Mouse (Mus musculus) naive thymus-derived CD4-positive, alpha-beta T cell, adult 2 months (primary cell): Measurements from ENCODE around the gene Plcd3.
A peak's percentile ranks its signal among the peaks of the same experiment; 100 is the strongest.

Experiments used
- DNase-seq: peaks from one replicate; pipeline ENCODE4 v3.0.0-alpha.2; 2011; ENCODE audit warnings: low read depth

Plcd3 gene

DNA sequence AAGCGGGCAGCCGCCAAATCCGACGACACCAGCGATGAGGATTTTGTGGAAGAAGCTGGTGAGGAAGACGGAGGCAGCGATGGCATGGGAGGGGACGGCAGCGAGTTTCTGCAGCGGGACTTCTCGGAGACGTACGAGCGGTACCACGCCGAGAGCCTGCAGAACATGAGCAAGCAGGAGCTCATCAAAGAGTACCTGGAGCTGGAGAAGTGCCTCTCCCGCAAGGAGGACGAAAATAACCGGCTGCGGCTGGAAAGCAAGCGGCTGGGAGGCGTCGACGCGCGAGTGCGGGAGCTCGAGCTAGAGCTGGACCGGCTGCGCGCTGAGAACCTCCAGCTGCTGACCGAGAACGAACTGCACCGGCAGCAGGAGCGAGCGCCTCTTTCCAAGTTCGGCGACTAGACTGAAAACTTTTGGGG is 16.1 kb upstream of the Plcd3 start:
- peak; percentile 61 for DNase-seq

DNA sequence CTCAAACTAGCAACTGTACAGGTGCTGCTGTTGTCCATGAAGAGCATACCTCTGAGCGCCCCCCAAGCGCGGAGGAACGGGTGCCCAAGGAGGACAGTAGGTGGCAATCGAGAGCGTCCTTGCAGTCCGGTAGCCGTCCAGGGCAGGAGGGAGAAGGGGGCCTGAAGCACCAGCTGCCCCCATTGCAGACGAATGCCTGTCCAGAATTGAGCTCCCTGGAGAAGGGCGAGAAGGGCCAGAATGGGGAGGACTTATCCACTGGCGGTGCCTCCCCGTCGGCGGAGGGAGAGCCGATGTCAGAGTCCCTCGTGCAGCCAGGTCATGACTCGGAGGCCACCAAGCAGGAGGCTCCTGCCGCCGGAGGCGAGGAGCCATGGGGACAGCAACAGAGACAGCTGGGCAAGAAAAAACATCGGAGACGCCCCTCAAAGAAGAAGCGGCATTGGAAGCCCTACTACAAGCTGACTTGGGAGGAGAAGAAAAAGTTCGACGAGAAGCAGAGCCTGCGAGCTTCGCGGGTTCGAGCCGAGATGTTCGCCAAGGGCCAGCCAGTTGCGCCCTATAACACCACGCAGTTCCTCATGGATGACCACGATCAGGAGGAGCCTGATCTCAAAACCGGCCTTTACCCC is 15.6 kb upstream of the Plcd3 start:
- peak; percentile 72 for DNase-seq

DNA sequence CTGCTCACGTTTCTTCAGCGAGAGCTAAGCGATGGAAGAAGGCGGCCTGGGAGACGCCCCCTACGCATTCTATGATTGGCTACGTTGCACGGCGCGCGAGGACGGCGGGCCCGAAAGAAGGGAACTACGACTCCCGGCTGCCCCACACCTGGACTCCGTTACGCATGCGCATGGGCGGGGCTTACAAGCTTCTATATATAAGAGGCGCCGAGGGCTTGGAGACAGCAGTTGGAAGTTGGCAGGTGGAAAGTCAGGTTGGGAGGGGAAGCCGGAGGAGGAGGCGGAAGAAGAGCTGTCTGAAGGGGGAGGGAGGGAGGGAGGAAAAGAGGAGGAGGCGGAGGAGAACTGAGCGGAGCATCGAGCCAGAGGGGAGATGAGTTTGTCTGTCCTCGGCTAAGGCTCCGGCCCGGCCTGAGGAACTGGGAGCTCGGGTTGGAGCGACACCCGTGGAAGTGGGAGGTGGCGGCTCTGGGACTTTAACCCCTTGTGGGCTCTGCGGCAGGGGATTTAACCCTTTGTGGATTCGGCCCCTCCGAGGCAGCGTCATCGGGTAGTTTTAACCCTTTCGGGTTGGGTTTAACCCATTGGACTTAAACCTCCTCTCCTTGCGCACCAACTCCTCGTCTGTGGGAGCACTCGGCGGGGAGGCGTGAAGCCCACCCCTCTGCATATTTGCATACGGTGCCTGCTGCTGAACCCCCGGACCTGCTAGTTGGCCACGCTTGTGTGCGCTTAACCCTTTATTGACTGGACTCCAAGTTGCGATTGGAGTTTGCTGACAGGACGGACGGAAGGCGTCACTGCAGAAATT is 14.8 kb upstream of the Plcd3 start, which contains the start of gene Hexim1:
Gene Hexim1, plus strand, starts transcription at position 224 of the 811 bp plus-strand sequence.
- DNase-seq = peak; percentile 100

DNA sequence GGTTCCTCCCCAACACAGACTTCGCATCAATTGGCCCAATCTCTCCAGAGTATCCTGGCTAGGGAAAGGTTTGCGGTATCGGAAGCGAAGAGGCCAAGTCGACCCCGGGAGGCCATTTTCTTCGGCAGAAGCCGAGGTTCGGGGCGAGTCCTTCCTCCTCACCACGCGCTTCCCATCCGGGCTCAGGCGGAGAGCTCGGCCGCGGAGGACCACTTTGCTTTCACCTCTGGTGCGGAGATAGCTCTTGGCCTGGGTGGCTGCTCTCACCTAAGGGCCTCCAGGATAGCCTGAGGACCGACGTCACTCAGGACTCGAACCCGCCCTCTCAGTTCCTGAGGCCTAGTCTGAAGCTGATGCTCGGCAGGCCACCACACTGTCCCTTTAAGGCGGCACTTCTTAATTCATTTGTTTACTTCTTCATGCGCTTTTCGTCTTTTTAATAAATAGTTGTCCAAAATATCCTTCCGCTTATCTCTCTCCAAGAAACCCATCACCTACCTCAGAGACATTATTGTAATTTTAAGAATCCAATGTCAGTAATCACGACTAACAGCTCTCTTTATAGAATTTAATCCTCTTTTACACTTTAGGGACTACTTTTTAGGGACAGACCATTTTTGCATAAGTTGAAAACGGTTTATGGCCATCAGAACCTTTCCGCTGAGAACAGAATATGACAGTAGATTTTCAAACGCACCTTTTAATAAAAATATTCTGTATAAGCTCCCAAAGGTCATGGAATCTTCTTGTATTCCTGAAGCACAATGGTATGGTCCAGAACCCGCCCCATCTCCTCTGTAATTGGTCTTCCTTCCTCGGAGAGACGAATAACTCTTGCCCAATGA is 13.9 kb upstream of the Plcd3 start:
- no peak for DNase-seq

DNA sequence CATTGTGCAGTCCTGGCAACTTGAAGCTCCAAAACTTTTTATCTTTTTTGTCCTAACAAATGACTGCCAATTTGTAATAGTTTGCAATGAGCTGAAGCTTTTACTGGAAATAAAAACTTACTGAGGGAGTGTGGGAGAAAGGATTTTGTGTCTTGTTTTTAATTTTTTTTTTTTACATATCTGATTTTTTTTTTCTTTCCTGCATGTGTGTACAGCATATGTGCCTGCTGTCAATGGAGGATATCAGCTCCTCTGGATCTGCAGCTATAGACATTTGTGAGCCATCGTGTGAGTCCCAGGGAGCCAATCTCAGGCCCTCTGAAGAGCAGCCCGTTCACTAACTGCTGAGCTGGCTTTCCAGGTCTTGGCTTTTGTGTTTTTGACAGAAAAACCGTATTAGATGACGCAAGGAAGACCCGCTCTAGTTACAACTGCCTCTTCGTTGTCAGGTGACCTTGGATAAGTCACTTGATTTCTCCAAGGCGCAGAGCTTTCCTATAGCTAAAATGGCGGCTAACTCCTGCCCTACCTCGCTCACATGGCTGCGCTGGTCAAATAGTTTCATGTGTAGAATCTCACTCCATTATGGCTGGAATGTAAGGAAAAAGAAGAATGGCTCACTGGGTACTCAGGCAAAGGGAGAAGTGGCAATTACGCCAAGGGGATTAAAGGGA is 12.9 kb upstream of the Plcd3 start:
- DNase-seq = peak; percentile 42

DNA sequence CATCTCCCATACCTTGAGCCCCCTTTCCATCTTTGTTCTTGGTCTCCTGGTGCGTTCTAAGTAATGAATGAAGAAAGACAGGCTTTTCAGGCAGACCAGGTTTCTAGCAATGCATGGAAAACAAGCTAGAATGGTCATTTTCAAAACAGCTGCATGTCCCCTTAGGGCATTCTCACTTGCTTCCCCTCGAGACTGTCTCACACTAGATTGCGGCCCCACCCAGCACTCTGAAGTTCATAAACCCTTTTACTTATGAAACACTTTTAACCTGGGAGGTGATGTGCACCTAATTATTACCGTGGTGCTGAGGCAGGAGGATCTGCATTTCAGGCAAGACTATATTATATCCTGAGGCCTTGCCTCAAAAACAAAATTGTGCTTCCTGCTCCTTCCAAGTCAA is 12.3 kb upstream of the Plcd3 start:
- no peak for DNase-seq

DNA sequence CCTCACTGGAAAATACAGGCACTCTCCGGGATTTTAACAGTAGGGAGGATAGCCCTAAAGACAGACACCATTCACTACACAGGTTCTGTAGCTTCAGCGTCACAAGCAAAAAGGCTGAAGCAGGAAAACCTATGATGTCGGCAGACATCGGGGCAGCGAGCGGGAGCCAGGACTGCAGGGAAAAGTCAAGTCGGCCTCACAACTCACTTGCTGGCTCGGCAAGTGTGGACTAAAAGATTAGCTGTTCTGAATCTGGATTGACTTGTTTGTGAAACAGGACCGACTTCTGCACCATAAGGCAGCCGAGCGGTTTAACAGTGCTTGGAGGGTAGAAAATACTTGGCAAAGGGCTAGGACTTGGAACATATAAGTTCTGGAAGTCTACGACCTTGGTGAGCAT is 11.5 kb upstream of the Plcd3 start:
- DNase-seq = no peak

DNA sequence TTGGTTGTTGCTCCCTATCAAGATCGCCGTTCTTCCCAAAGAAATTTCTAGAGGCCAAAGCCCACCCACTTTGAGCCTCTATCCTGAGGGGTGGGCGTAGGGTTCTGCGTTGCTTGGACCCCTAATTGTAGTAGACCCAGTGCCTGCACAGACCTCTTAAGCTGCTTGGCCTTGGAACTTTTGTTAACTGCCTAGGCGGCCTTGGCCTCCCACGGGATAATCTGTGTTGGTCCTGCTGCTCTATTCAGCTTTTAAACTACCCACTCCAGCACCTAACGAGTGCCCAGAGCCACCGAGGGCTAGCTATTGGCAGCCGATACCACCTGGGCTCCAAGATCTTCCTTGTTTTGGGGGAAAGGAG is 11.1 kb upstream of the Plcd3 start:
- no peak for DNase-seq

DNA sequence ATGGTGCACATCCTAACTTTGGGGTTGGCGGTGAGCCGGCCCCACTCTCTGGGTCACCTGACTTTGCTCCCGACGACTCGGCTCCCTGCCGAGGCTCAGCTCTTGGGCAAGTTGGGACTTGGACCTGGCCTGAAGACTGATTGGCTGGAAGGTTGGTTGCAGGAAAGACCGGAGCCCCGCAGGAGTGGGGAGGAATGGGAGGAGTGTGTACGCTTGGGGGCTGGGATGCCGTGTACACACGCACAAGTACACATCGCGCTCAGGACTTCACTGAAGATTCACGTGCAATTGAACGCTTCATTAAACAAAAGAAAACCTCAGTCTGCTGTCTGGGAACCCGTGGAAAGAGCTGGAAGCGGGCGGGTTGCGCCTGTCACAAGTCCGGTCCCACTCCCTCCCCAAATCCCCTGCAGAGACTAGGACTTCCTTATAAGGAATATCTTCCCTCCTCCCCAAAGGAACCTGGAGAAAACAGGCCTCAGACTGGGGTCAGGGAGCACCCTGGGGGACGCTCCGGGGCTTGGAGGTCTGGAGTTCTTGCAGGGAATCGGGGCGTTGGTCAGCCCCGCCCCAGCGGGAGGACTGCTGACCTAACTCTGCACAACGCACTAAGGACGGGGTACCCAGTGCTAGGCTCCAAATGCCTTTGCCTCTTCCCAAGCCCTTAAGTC is 10.6 kb upstream of the Plcd3 start:
- DNase-seq = no peak

DNA sequence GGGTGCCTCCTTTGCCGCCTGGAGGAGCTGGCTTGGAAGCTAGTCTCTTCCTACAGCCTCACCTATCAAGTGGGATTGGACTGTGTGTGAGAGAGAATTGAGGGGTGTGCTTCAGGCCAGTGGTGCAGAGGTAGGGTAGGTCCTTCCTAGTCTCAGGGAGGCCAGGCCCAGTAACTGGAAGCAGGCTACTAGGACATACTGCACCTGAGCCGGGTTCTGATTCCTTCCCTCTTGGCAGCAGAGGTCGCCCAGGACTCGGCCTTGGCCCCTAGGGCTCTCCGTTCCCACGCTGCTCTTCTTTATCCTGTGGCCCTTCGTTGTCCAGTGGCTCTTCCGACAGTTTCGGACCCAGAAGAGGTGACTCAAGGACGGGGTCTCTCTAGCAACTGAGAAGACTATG is 9.8 kb upstream of the Plcd3 start:
- no peak for DNase-seq

DNA sequence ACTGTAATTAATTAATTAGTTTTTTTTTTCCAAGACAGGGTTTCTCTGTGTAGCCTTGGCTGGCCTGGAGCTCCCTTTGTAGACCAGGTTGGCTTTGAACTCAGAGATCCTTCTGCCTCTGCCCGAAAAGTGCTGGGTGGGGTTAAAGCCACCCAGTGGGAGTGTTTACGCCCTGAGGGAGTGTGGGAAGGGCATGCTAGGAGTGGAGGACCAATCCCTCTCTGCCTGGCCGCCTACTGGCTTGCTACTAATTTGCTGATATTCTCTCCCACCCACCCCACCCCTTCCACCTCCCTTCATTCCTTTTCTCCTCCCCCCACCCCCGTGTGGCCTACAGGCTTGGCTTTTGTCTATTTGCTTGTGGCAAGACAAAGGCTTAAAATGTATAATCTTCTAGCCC is 4.9 kb upstream of the Plcd3 start:
- DNase-seq = no peak

DNA sequence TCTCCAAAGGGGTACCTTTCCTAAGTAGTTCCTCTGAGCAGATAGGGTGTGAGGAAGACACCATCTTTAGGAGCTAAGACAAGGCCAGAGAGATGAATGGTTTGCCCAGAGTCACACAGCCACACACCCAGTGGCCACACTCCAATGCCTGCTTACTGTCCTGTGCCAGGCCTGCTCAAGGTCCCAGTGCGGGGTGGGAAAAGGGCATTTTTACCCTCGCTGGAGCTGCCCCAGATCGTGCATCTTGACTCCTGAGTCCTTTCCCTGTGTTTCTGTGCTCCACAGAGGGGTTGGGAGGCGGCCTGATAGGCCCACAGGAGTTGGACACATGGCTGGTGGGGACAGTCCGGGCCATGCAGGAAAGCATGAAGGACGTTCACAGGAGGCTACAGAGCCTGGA is 4.4 kb upstream of the Plcd3 start:
- no peak for DNase-seq

DNA sequence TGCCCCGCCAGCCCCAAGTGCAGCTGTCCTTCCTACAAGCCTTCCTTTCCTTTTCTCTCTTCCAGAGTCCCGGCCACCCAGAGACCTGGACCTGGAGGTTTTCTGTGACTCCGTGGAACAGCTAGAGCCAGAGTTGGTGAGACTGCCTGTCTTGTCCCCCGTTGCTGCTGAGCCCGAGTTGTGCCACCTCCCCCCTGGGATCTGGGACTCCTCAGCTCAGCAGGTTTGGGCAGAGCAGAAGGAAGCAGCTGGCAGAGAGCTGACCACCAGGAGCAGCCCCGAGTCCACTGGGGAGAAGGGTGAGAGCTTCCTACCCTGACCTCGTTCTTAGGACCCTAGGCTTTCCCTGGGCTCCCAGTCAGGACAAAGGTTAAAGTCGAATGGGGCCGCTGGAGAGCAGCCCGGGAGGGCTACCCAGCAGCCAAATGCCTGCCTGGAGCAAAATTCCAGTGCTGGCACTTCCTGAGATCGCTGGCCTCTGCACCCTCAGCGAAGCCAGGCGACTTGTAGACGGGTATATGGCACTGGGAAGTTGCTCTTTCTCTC is 3.8 kb upstream of the Plcd3 start:
- DNase-seq = no peak

DNA sequence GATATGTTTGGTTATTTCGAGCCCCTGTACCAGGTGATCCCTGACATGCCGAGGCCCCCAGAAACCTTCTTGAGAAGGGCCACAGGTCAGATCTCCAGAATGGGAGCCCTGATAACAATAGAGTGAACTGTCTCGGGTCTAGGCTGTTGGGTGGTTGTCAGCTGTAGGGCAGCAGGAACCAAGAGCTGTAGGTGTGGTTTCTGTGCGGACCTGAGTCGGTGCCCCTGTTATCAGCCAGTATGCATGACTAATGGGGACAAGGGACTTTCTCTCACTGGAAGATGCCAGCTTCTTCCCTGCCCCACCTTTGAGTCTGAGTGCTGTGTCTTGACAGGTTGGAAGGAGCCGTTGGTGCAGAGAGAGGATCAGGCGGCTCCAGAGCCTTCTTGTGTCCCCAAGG is 3.0 kb upstream of the Plcd3 start:
- no peak for DNase-seq

DNA sequence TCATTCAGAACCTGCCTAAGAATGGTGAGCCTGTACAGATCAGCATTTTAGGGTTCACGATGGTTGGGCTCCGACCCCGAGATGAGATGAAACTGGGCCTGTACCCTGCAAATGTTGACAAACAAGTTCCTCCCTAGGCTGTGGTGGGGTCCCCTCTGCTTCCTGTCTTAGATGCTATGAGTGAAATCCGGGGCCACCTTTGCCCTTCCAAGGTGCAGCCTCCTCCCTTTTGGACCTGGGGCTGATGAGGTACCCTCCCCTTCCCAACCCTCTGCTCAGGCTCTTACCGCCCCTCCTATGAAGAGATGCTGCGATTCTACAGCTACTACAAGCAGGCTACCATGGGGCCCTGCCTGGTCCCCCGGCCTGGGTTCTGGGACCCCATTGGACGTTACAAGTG is 2.2 kb upstream of the Plcd3 start:
- DNase-seq = no peak

DNA sequence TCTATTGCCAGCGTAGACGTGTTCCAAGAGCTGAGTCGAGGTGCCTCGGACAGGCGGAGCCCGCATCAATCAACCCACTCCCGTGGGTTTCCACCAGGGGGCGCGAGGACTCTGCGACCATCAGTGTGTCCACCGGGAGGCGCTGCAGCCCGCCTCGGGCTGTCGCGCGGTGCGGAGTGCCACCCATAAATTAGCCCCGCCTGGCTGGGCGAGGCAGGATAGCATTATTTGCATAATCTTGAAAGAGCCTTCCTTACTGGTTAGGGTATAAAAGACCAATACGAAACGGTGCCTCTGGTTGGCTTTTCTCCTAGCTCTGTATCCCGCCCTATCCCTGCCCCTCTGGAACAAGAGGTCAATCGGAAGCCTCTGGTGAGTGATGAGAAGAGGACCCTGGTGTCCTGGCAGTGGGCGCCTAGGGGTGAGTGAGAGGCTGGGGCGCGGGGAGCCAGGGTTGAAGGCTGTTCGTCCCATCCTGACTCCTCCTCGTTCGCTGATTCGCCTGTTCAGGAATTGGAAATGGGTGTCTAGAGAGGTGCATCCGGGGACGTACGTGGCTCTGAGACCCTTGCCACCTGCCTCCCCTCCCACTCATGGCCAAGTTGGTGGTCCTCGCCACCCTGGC is 1.4 kb upstream of the Plcd3 start:
- DNase-seq = peak; percentile 99

DNA sequence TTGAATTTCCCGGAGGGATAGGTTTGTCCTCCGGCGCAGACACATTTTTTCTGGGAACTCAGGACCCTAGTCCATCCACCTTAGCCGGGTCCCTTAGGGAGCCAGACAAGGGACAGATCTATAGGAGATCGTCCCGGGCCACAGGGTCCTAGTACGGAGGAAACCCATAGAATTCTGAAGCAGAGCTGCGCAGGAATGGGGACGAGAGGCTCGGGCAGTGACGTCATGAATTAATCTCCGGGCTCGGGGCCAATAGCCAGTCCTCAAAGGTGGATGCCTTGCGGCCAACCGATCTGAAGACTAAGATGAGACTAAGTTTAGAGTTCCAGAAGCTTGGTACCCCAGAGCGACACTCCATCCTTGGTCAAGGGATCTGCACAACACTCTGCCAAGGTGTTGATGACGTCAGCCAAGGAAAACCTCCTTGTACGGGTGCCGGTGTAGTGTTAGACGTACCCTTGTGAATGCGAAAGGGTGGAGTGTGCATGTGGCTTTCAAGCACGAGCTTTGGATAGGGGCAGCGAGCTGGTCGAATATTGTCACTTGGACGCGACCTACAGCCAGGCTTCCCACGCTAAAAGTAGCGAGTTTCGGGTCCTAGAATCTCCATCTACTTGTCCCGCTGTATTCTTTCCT is 526 bp upstream of the Plcd3 start:
- DNase-seq = peak; percentile 72

DNA sequence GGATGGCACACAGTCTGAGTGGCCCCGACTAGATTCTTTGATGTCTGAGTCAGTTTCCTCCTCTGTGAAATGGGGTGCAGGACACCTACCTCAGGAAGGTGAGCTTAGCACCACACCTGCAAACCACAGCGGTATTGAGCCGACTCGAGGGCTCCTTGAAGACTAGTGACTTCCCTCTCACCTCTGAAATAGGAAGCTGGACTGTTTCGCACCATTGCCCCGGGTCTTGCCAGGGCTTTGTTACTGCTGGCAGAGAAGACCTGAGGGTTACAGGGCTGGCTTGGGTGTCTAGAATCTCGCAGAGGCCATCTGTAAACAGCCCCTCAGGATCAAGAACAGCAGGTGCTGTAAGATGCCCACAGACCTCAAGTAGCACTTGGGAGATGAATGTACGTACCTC is 1.1 kb downstream of the Plcd3 start:
- DNase-seq = no peak

DNA sequence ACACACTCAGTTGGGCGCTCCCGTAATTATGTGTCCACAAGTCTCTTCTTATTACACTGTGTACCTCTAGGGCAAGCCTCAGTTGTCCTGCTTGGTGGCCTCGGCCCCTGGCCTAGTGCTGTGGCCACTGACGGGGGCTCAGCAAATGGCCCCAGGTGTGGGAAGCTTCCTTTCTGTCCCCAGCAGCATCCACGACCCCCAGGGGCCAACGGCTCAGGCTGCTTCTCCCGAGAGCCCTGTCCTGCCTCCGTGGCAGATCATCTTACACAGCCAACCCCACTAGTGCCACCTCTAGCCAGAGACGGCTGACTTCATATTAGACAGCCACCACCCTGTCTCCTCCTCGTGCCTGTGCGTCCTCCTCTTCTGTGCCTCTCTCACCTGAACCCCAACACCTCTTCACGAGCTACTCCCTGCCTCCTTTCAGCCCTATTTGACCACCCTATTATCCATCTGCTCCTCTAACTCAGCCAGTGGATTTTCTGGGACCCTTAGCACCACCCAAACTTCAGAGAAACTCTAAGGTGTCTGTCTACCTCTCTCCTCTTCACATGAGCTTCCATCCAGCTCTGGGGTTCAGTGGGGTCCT is 2.0 kb downstream of the Plcd3 start:
- DNase-seq = no peak

DNA sequence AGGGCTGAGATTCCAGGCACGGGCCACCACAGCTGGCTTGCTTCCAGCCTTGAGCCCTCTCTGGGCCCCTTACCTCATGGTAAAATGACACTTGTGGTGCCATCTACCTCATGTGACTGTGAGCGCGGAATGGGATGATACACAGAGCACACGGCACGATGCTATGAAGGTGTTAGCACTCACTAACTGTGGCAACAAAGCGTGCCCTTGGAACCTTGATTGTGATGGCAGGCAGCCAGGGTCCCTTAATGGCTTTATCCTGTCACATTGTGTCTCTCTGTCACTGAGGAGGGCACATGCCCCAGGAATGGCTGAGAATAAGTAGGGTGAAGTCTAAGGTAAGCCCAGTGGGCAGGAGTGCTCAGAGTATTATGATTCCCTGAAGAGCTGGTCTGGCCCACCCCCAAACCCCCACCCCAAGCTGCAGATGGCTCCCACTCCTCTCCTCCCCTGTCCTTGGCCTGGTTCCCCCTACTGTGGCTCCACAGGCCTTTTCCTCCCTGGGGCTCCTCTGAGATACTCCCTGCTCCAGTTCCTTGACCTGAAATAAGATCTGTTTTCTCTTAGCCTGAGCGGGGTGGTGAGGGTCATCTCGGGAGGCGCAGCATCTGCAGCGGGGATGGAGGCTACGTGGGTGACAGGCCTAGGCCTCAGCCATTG is 2.8 kb downstream of the Plcd3 start:
- DNase-seq = no peak
